Mouse (Mus musculus) liver, embryonic 14 days (tissue): ENCODE measurements around the gene Smarcd3. TPM values are rescaled to one million over a fixed set of nuclear protein-coding genes. Genes with fewer than 3 reads are reported as not detected.

Experiments used
- polyA plus RNA-seq: library from polyadenylated mRNA; depleted of rRNA; stranded (reverse); fragments of >200 nt; gene quantifications from 2 replicates; pipeline ENCODE4 v1.2.3, GENCODE M21; 2012; rRNA removed

Gene Smarcd3
- 1.1 and 1.5 TPM in 2 replicates for polyA plus RNA-seq

DNA sequence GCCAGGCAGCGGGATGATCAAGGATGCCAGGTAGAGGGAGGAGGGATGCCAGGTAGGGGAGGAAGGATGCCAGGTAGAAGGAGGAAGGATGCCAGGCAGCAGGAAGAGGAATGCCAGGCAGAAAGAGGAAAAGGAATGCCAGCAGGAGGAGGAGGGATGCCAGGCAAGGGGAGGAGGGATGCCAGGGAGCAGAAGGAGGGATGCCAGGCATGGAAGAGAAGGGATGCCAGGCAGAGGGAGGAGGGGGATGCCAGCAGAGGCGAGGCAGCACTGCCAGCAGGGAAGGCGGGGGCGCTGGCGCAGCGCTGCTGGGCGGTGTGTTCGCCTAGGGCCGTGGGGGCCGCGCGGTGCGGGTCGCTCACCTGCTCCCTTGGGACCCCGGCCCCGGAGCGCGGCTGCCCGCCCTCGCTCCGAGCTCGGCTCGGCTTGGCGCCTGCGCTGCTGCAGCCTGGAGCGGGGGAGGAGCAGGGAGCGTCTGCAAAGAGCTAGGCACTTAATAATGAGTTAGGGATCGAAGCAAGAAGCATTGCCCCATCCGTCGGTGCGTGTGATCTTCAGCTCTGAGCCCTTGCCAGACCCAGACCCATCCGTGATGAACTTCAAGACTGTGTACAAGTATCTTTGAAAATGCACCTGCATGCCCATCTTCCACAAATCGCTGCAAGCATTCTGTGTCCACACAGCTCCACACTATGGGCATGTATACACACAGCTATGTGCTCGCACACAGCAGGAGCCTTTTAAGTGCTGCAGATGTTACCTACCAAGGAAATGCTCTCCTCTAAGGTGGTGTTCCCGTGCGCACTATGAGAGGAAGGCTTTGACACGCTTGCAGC, at the start of gene Smarcd3:
Smarcd3 (minus strand) TSS at position 426 of the 836 bp plus-strand sequence.

GRCm38 (mm10) chr5:24586547-24587199, 37.5 kb downstream of the Smarcd3 start, which contains the start of gene Chpf2:
TSS of gene Chpf2 (plus strand) at chr5:24586741.

GRCm38 (mm10) chr5:24577183-24577929, 46.9 kb downstream of the Smarcd3 start, which contains the start of gene Abcf2:
TSS of gene Abcf2 (minus strand) at chr5:24577467.

GRCm38 (mm10) chr5:24556709-24557108, 67.5 kb downstream of the Smarcd3 start, which contains the start of gene 4931409K22Rik:
TSS of gene 4931409K22Rik (minus strand) at chr5:24556809.

Other genes with a start within 250 kb of the Smarcd3 start
- 0.52 and 0.53 TPM in 2 replicates for gene Atg9b, start 232.3 kb downstream of the Smarcd3 start, polyA plus RNA-seq
- 15.1 and 17.0 TPM in 2 replicates for gene Abcb8, start 230.7 kb downstream of the Smarcd3 start, polyA plus RNA-seq
- gene Asic3, start 211.0 kb downstream of the Smarcd3 start, polyA plus RNA-seq: 0.03 and 0.05 TPM in 2 replicates
- 9.4 TPM in 2 replicates for gene Cdk5, start 200.9 kb downstream of the Smarcd3 start, polyA plus RNA-seq
- 9.3 and 13.0 TPM in 2 replicates for gene Slc4a2, start 200.6 kb downstream of the Smarcd3 start, polyA plus RNA-seq
- gene Fastk, start 179.1 kb downstream of the Smarcd3 start, polyA plus RNA-seq: 52.7 and 57.8 TPM in 2 replicates
- gene Tmub1, start 176.6 kb downstream of the Smarcd3 start, polyA plus RNA-seq: 4.3 and 4.9 TPM in 2 replicates
- 15.9 and 17.7 TPM in 2 replicates for gene Agap3, start 172.2 kb downstream of the Smarcd3 start, polyA plus RNA-seq
- gene Gbx1, start 97.2 kb downstream of the Smarcd3 start, polyA plus RNA-seq: not detected in 2 replicates
- gene Asb10, start 83.4 kb downstream of the Smarcd3 start, polyA plus RNA-seq: 0.08 and 0.09 TPM in 2 replicates
- gene 4931409K22Rik, start 67.6 kb downstream of the Smarcd3 start, polyA plus RNA-seq: 0.02 TPM in 1 of 2 replicates, not detected in the other
- gene Abcf2, start 46.9 kb downstream of the Smarcd3 start, polyA plus RNA-seq: 31.4 and 35.9 TPM in 2 replicates
- gene Chpf2, start 37.7 kb downstream of the Smarcd3 start, polyA plus RNA-seq: 4.7 and 5.8 TPM in 2 replicates
- 11.5 and 11.7 TPM in 2 replicates for gene Nub1, start 61.1 kb upstream of the Smarcd3 start, polyA plus RNA-seq
- 1.1 and 1.2 TPM in 2 replicates for gene Wdr86, start 106.3 kb upstream of the Smarcd3 start, polyA plus RNA-seq
- gene Crygn, start 133.6 kb upstream of the Smarcd3 start, polyA plus RNA-seq: 0.08 TPM in 1 of 2 replicates, not detected in the other
- 29.1 and 30.4 TPM in 2 replicates for gene Rheb, start 218.2 kb upstream of the Smarcd3 start, polyA plus RNA-seq